Mouse (Mus musculus): Measurements from ENCODE around the gene Pipox.

Gene Pipox

DNA sequence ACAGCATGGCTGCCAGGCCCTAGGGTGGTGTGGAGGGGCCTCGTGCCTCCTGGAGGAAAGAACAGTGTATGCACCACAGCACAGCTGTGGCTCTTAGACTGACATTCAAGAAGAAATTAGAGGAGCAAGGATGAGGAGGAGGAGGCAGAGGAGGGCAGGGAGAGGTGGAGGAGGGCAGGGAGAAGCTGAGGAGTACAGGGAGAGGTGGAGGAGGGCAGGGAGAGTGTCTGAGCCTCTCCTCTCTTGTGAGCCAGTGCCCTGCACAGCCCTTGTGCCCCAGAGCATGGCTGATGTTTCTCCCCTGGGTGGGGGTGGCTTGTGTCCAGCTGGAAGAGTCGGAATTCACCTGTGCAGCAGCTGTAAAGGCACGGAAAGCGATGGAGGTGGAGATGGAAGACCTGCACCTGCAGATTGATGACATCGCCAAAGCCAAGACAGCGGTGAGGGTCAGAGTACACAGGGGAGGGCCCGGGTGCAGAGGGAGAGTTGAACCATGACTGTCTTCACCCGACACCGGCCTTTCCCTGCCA is 46.2 kb downstream of the Pipox start:
- DNase-seq (ENCODE audit: low spot score), result no peak

DNA sequence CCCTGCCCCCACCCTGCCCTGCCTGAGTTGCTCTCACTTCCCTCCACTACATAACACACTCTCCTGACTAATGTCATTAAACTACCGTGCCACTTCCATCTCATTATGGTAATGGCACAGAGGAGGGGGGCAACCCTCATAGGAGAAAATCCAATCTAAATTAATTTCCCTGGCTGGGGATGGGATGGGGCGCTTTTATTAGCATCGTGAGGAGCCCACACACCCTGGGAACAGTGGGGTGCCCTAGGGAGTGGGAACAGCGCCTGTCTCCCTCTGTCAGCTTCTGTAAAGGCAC is 50.0 kb downstream of the Pipox start:
- DNase-seq (ENCODE audit: low spot score), result no peak

DNA sequence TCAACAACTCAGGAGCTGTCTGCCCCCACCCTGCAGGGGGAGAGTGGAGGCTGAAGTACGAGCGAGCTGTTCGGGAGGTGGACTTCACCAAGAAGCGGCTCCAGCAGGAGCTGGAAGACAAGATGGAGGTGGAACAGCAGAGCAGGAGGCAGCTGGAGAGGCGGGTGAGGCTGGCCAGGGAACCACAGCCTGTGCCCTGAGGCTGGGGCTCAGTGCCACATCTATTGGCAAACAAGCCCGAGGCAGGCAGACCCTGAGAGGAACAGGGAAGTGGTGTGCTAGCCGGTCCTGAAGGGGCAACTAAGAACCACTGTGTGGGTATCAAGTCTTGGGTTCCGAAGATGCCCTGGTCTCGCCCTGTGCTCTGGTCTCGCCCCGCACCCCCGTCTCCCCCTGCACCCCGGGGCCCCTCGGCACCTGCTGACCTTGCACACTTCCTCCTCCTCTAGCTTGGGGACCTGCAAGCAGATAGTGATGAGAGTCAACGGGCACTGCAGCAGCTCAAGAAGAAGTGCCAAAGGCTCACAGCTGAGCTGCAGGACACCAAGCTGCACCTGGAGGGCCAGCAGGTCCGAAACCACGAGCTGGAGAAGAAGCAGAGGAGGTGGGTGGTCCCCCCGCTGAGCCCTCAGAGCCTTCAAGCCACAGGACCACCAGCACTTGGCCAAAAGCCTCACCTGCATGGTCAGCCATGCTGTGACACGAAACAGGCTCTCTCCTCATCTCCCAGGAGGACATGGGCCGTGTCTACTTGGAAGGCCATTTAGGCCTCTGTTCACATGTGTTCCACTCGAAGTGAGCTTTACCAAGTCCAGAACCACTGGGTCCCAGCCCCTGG is 50.6 kb downstream of the Pipox start:
- no peak for DNase-seq (ENCODE audit: low spot score)

- no peak for DNase-seq (ENCODE audit: low spot score)
These were observed 53.2 kb downstream of the Pipox start for GRCm38 (mm10) chr11:77840523-77841245.

- DNase-seq (ENCODE audit: low spot score), result no peak
These were observed 56.0 kb downstream of the Pipox start for GRCm38 (mm10) chr11:77837856-77838255.

DNA sequence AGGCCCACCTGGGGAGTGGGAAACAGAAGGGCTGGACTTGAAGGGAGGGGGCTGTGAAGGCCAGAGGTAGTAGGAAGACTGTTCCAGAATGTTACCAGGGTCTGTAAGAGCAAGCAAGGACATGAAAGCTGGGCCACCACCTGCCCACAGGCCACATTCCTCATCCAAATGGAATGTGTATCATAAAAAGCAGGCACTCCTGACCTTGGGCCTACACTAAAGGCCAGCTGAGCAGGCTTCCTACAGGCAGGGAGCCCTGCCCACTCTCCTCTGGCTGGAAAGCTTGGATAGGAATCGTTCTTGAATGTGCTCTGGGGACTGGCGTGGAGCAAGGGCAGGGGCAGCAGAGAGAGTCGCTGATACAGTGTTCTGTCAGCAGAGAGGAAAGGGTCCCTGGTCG is 57.1 kb downstream of the Pipox start:
- DNase-seq (ENCODE audit: low spot score), result no peak

DNA sequence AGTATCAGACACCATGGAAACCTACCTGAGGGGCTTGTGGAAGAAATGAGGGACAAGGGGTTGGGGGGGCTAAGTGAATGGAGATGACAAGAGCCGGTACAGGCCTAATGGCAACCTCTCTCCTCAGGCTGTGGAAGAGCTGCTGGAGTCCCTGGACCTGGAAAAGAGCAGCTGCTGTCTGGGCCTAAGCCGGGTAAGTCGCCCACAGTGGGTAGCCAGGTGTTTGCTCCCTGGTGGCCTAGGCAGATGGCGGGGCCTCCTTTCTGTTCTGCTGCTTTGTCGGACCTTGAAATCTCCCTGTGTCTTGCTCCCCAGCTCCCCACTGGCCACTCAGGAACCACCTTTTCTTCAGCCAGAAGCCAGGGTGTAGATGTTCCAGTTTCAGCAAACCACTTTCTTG is 57.6 kb downstream of the Pipox start:
- DNase-seq (ENCODE audit: low spot score), result no peak

DNA sequence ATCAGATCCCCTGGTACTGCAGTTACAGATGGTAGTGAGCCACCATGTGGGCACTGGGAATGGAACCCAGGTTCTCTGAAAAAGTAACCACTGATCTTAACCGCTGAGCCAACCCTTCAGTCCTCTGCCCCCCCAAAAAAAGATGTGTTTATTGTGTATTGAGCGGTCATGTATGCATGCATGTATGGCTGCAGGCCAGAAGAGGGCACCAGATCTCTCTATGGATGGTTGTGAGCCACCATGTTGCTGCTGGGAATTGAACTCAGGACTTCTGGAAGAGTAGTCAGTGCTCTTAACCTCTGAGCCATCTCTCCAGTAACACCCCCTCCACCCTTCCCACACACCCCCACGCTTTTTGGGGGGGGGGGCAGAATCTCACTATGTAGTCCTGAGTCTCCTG is 58.8 kb downstream of the Pipox start:
- DNase-seq (ENCODE audit: low spot score), result no peak

GRCm38 (mm10) chr11:77832541-77832940 is 61.4 kb downstream of the Pipox start:
- no peak for DNase-seq (ENCODE audit: low spot score)

- DNase-seq (ENCODE audit: low spot score), result no peak
These were observed 63.0 kb downstream of the Pipox start for GRCm38 (mm10) chr11:77830875-77831274.
